Mouse (Mus musculus): Measurements from ENCODE around the gene Evx1. TPM values are rescaled to one million over a fixed set of nuclear protein-coding genes. Genes with fewer than 3 reads are reported as not detected.

Evx1 gene
- polyA plus RNA-seq, 1 experiment, result 0.02 TPM

- H3K36me3 ChIP-seq (ENCODE audit: control insufficient read depth, insufficient read depth, low read length), result no peaks in the 10 kb centered on the region
- H3K27ac ChIP-seq (ENCODE audit: control insufficient read depth, insufficient read depth, low read depth, low read length), result no peak overlapping the region
- no peak overlapping the region for H3K4me3 ChIP-seq (ENCODE audit: control insufficient read depth, low read depth, low read length)
- no peak for TF ChIP-seq POLR2A (IDR thresholded peaks at IDR 0.05; ENCODE audit: control insufficient read depth, low read depth, low read length)
- no peak for TF ChIP-seq CTCF (IDR thresholded peaks at IDR 0.05; ENCODE audit: control insufficient read depth, insufficient read depth, insufficient replicate concordance, low read depth, low read length)
- H3K4me1 ChIP-seq (ENCODE audit: control insufficient read depth, insufficient read depth, low read length), result peaks cover 16% of the 10 kb centered on the region
- peaks cover 8% of the 10 kb centered on the region; the same call in 1 of the 2 replicates for H3K27me3 ChIP-seq (ENCODE audit: control insufficient read depth, insufficient read depth, low read length)
Observed at GRCm38 (mm10) chr6:52317461-52318180, 4.3 kb downstream of the Evx1 start.

- peaks cover 8% of the 10 kb centered on the region; the same call in 1 of the 2 replicates for H3K27me3 ChIP-seq (ENCODE audit: control insufficient read depth, insufficient read depth, low read length)
- H3K36me3 ChIP-seq (ENCODE audit: control insufficient read depth, insufficient read depth, low read length), result no peaks in the 10 kb centered on the region
- peaks cover 18% of the 10 kb centered on the region for H3K4me1 ChIP-seq (ENCODE audit: control insufficient read depth, insufficient read depth, low read length)
- no peak overlapping the region for H3K27ac ChIP-seq (ENCODE audit: control insufficient read depth, insufficient read depth, low read depth, low read length)
- H3K4me3 ChIP-seq (ENCODE audit: control insufficient read depth, low read depth, low read length), result no peak overlapping the region
- TF ChIP-seq POLR2A (IDR thresholded peaks at IDR 0.05; ENCODE audit: control insufficient read depth, low read depth, low read length), result no peak
- TF ChIP-seq CTCF (IDR thresholded peaks at IDR 0.05; ENCODE audit: control insufficient read depth, insufficient read depth, insufficient replicate concordance, low read depth, low read length), result no peak
Observed at GRCm38 (mm10) chr6:52318271-52318670, 5.0 kb downstream of the Evx1 start.

GRCm38 (mm10) chr6:52319956-52320690, 6.8 kb downstream of the Evx1 start:
- H3K27me3 ChIP-seq (ENCODE audit: control insufficient read depth, insufficient read depth, low read length), result peaks cover 6% of the 10 kb centered on the region; the same call in 1 of the 2 replicates

GRCm38 (mm10) chr6:52320966-52321825, 7.9 kb downstream of the Evx1 start:
- peaks cover 15% of the 10 kb centered on the region for H3K4me1 ChIP-seq (ENCODE audit: control insufficient read depth, insufficient read depth, low read length)
- no peaks in the 10 kb centered on the region for H3K36me3 ChIP-seq (ENCODE audit: control insufficient read depth, insufficient read depth, low read length)
- H3K27me3 ChIP-seq (ENCODE audit: control insufficient read depth, insufficient read depth, low read length), result peaks cover 5% of the 10 kb centered on the region; the same call in 1 of the 2 replicates
- H3K27ac ChIP-seq (ENCODE audit: control insufficient read depth, insufficient read depth, low read depth, low read length), result no peak overlapping the region
- H3K4me3 ChIP-seq (ENCODE audit: control insufficient read depth, low read depth, low read length), result no peak overlapping the region
- TF ChIP-seq POLR2A (IDR thresholded peaks at IDR 0.05; ENCODE audit: control insufficient read depth, low read depth, low read length) (no peak), CTCF (IDR thresholded peaks at IDR 0.05; ENCODE audit: control insufficient read depth, insufficient read depth, insufficient replicate concordance, low read depth, low read length) (no peak)

More at GRCm38 (mm10) chr6:52319956-52320690, 6.8 kb downstream of the Evx1 start:
- Histone ChIP-seq H3K27ac (ENCODE audit: control insufficient read depth, insufficient read depth, low read depth, low read length) (no peak overlapping the region), H3K4me3 (ENCODE audit: control insufficient read depth, low read depth, low read length) (no peak overlapping the region), H3K36me3 (ENCODE audit: control insufficient read depth, insufficient read depth, low read length) (no peaks in the 10 kb centered on the region), H3K4me1 (ENCODE audit: control insufficient read depth, insufficient read depth, low read length) (peaks cover 15% of the 10 kb centered on the region)
- TF ChIP-seq CTCF (IDR thresholded peaks at IDR 0.05; ENCODE audit: control insufficient read depth, insufficient read depth, insufficient replicate concordance, low read depth, low read length) (no peak), POLR2A (IDR thresholded peaks at IDR 0.05; ENCODE audit: control insufficient read depth, low read depth, low read length) (no peak)

- H3K4me3 ChIP-seq (ENCODE audit: control insufficient read depth, low read depth, low read length), result no peak overlapping the region
- H3K27me3 ChIP-seq (ENCODE audit: control insufficient read depth, insufficient read depth, low read length), result peaks cover 3% of the 10 kb centered on the region; the same call in 1 of the 2 replicates
- H3K4me1 ChIP-seq (ENCODE audit: control insufficient read depth, insufficient read depth, low read length), result peaks cover 10% of the 10 kb centered on the region
- no peaks in the 10 kb centered on the region for H3K36me3 ChIP-seq (ENCODE audit: control insufficient read depth, insufficient read depth, low read length)
- TF ChIP-seq POLR2A (IDR thresholded peaks at IDR 0.05; ENCODE audit: control insufficient read depth, low read depth, low read length) (no peak), CTCF (IDR thresholded peaks at IDR 0.05; ENCODE audit: control insufficient read depth, insufficient read depth, insufficient replicate concordance, low read depth, low read length) (no peak)
- H3K27ac ChIP-seq (ENCODE audit: control insufficient read depth, insufficient read depth, low read depth, low read length), result no peak overlapping the region
Observed at GRCm38 (mm10) chr6:52321826-52322315, 8.6 kb downstream of the Evx1 start.

GRCm38 (mm10) chr6:52322721-52323215, 9.5 kb downstream of the Evx1 start:
- Histone ChIP-seq H3K4me1 (ENCODE audit: control insufficient read depth, insufficient read depth, low read length) (peaks cover 7% of the 10 kb centered on the region), H3K27me3 (ENCODE audit: control insufficient read depth, insufficient read depth, low read length) (no peaks in the 10 kb centered on the region), H3K27ac (ENCODE audit: control insufficient read depth, insufficient read depth, low read depth, low read length) (no peak overlapping the region), H3K4me3 (ENCODE audit: control insufficient read depth, low read depth, low read length) (no peak overlapping the region), H3K36me3 (ENCODE audit: control insufficient read depth, insufficient read depth, low read length) (no peaks in the 10 kb centered on the region)
- TF ChIP-seq CTCF (IDR thresholded peaks at IDR 0.05; ENCODE audit: control insufficient read depth, insufficient read depth, insufficient replicate concordance, low read depth, low read length) (no peak), POLR2A (IDR thresholded peaks at IDR 0.05; ENCODE audit: control insufficient read depth, low read depth, low read length) (no peak)
